Mouse (Mus musculus) hindbrain, embryonic 12.5 days (tissue): ENCODE data around the gene Naglu. TPM values are rescaled to one million over a fixed set of nuclear protein-coding genes. Genes with fewer than 3 reads are reported as not detected.

Experiments used
- ATAC-seq: fragments of 200-750 bp; cut with Nextera tagmentation; 2 replicates; pipeline ENCODE4 v1.8.0; 2017; ENCODE audit warnings: moderate TSS enrichment; ENCODE audit not compliant: low FRiP score
- H3K27ac ChIP-seq: fragments of 300-500 bp; sonication (generic); 2 replicates; pipeline ENCODE4 v1.5.1; 2016; ENCODE audit warnings: mild to moderate bottlenecking
- H3K27me3 ChIP-seq: fragments of 300-500 bp; sonication (generic); 2 replicates; pipeline ENCODE4 v1.6.1; 2016; ENCODE audit warnings: mild to moderate bottlenecking
- H3K36me3 ChIP-seq: fragments of 300-500 bp; sonication (generic); 2 replicates; pipeline ENCODE4 v1.6.1; 2016; ENCODE audit warnings: mild to moderate bottlenecking
- H3K4me1 ChIP-seq: fragments of 300-500 bp; sonication (generic); 2 replicates; pipeline ENCODE4 v1.6.1; 2016
- H3K4me2 ChIP-seq: fragments of 300-500 bp; sonication (generic); replicated peaks from 2 replicates; pipeline ENCODE4 v1.6.1; 2016; ENCODE audit warnings: mild to moderate bottlenecking
- H3K4me3 ChIP-seq: fragments of 300-500 bp; sonication (generic); 2 replicates; pipeline ENCODE4 v1.5.1; 2016; ENCODE audit warnings: mild to moderate bottlenecking
- H3K9ac ChIP-seq: fragments of 300-500 bp; sonication (generic); 2 replicates; pipeline ENCODE4 v1.6.1; 2016; ENCODE audit warnings: mild to moderate bottlenecking, moderate library complexity
- H3K9me3 ChIP-seq: fragments of 300-500 bp; sonication (generic); replicated peaks from 2 replicates; pipeline ENCODE4 v1.6.1; 2016; ENCODE audit warnings: mild to moderate bottlenecking
- WGBS: fragments of 180-500 bp; shearing (Covaris S2); methylation state at CpG from one replicate; pipeline ENCODE4 v1.1.7; 2016; 5-methylcytosine and 5-hydroxymethylcytosine counted together
- polyA plus RNA-seq: library from polyadenylated mRNA; unstranded; fragments of >200 nt; fragmentation: Nextera tagmentation; extraction: Ambion mirVana; gene quantifications from 2 replicates; pipeline ENCODE4 v1.2.1, GENCODE M21; 2016

Gene Naglu
- polyA plus RNA-seq, 1 experiment from 2014 or later, result 13.3 TPM

GRCm38 (mm10) chr11:101078121-101078520, 8.3 kb downstream of the Naglu start, which contains the start of gene Hsd17b1:
Gene Hsd17b1, plus strand, starts transcription at chr11:101078411.
- Histone ChIP-seq H3K4me3 (no peak within 1 kb of the TSS), H3K36me3 (peaks cover 5% of the 10 kb centered on the region; the same call in 1 of the 2 replicates), H3K4me2 (no peak within 1 kb of the TSS), H3K4me1 (peaks cover 13% of the 10 kb centered on the region), H3K9me3 (no peaks in the 10 kb centered on the region), H3K27me3 (peaks cover 53% of the 10 kb centered on the region), H3K9ac (no peak within 1 kb of the TSS), H3K27ac (no peak within 1 kb of the TSS)
- ATAC-seq, result no peak
- WGBS, result 74% methylated on average over 9 of the region's 9 CpGs

- Histone ChIP-seq H3K27ac (no peak overlapping the region), H3K4me1 (peaks cover 23% of the 10 kb centered on the region), H3K9ac (no peak overlapping the region), H3K36me3 (peaks cover 9% of the 10 kb centered on the region; the same call in 1 of the 2 replicates), H3K4me3 (peak overlapping the region; percentile 11; the same call in 1 of the 2 replicates), H3K4me2 (peak overlapping the region; percentile 24; the same call in 1 of the 2 replicates), H3K9me3 (no peaks in the 10 kb centered on the region), H3K27me3 (peaks cover 53% of the 10 kb centered on the region)
- 4% methylated on average over 27 of the region's 27 CpGs for WGBS
- ATAC-seq, result no peak
These were observed 9.9 kb downstream of the Naglu start for GRCm38 (mm10) chr11:101079746-101080145.

GRCm38 (mm10) chr11:101080421-101080820, 10.6 kb downstream of the Naglu start:
- no peak for ATAC-seq
- no peak overlapping the region for H3K27ac ChIP-seq
- no peak overlapping the region for H3K4me3 ChIP-seq
- peaks cover 13% of the 10 kb centered on the region for H3K36me3 ChIP-seq
- H3K4me1 ChIP-seq, result peaks cover 23% of the 10 kb centered on the region
- H3K27me3 ChIP-seq, result peaks cover 53% of the 10 kb centered on the region
- H3K4me2 ChIP-seq, result no peak overlapping the region
- WGBS, result 65% methylated on average over 5 of the region's 5 CpGs
- no peaks in the 10 kb centered on the region for H3K9me3 ChIP-seq
- H3K9ac ChIP-seq, result no peak overlapping the region

DNA sequence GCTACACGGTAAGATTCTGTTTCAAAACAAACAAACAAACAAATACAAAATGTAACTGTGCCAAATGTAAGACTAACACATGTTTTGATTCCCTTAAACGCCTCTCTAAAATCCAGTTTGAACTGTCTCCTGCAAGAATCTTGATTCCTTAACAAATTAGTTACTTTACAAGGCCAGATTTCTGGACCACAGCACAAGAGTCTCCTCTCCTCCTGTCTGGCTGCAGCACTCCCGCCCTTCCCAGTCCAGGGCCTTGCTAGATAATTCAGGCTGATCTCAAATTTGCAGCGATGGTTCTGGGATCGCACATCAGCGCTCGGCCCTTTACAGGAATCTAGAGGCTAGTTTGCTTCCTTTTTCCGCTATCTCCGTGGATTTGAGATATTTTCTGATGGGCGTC, 11.8 kb downstream of the Naglu start:
- H3K27ac ChIP-seq, result peak overlapping the region; percentile 85; the same call in 1 of the 2 replicates
- no peak for ATAC-seq
- peaks cover 48% of the 10 kb centered on the region for H3K27me3 ChIP-seq

DNA sequence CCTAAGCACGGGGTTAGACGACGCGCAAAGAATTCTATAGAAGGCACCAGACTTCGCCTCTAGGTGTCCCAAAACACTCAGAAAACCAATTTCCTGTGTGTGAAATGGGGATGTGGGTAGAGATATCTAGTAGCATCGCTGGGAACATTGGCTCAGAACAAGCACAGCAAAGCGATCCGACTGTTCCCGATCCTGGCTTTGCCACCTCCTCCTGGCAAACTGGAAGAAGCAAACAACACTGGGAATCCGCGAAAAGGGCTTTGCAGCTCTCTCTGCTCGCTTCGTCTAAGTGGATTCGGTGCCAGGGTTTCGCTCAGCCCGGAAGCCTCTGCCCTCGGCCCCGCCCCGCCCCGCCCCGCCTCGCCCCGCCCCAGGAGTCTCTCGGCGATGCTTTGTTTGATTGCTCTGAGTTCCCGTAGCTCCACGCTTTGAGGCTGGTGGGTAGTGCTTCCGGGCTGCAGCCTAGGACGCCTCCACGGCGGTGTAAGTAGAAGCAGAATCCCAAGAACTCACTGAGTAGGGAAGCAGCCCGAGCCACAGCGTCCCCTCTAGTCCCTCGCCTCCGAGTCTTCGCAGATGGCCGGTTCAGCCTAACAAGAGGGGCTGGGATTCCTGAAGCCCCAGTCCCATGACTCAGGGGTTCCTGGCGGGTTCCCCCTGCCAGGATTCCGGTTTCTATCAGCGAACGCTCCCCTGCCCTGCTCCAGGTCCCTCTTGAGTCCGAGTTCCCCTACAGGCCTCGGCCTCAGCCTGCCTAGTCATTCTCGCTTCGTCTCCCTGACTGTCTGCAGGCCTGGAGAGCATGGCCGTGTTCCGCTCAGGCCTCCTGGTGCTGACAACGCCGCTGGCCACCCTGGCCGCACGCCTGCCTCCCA, 12.6 kb downstream of the Naglu start, which contains the start of gene Coasy:
Gene Coasy, plus strand, starts transcription at position 358 of the 875 bp plus-strand sequence.
- Histone ChIP-seq H3K4me1 (peaks cover 36% of the 10 kb centered on the region), H3K27ac (peak within 1 kb of the TSS; percentile 85), H3K4me3 (peak within 1 kb of the TSS; percentile 70), H3K27me3 (peaks cover 41% of the 10 kb centered on the region), H3K36me3 (peaks cover 13% of the 10 kb centered on the region), H3K9ac (peak within 1 kb of the TSS; percentile 89), H3K4me2 (peak within 1 kb of the TSS; percentile 97), H3K9me3 (no peaks in the 10 kb centered on the region)
- under 1% methylated on average over 50 of the region's 51 CpGs for WGBS
- ATAC-seq, result peak; percentile 87

More for the DNA sequence above, 11.8 kb downstream of the Naglu start:
- Histone ChIP-seq H3K36me3 (peaks cover 17% of the 10 kb centered on the region), H3K9ac (peak overlapping the region; percentile 89), H3K4me3 (peak overlapping the region; percentile 70), H3K4me1 (peaks cover 33% of the 10 kb centered on the region), H3K9me3 (no peaks in the 10 kb centered on the region), H3K4me2 (peak overlapping the region; percentile 97)
- WGBS, result 7% methylated on average over 10 of the region's 10 CpGs

DNA sequence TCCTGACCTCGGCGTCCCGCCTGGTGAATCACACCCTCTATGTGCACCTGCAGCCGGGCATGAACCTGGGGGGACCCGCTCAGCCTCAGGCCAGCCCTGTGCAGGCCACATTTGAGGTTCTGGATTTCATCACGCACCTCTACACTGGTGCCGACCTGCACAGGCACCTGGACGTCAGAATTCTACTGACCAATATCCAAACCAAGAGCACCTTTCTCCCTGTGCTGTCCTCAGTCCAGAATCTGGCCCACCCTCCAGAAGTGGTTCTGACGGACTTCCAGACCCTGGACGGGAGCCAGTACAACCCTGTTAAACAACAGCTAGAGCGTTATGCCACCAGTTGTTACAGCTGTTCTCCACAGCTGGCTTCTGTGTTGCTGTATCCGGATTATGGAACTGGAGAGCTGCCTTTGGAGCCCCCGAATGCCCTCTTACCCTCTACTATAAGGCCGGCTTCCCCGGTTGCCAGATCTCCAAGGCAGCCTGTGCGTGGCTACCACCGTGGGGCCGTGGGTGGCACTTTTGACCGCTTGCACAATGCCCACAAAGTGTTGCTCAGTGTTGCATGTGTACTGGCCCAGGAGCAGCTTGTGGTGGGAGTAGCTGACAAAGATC, 13.4 kb downstream of the Naglu start:
- H3K4me3 ChIP-seq, result peak overlapping the region; percentile 70
- no peaks in the 10 kb centered on the region for H3K9me3 ChIP-seq
- H3K27me3 ChIP-seq, result peaks cover 33% of the 10 kb centered on the region
- H3K36me3 ChIP-seq, result peaks cover 13% of the 10 kb centered on the region
- peak overlapping the region; percentile 97 for H3K4me2 ChIP-seq
- ATAC-seq, result peak; percentile 18
- H3K4me1 ChIP-seq, result peaks cover 43% of the 10 kb centered on the region
- 32% methylated on average over 19 of the region's 19 CpGs for WGBS
- H3K27ac ChIP-seq, result peak overlapping the region; percentile 85
- H3K9ac ChIP-seq, result peak overlapping the region; percentile 89

DNA sequence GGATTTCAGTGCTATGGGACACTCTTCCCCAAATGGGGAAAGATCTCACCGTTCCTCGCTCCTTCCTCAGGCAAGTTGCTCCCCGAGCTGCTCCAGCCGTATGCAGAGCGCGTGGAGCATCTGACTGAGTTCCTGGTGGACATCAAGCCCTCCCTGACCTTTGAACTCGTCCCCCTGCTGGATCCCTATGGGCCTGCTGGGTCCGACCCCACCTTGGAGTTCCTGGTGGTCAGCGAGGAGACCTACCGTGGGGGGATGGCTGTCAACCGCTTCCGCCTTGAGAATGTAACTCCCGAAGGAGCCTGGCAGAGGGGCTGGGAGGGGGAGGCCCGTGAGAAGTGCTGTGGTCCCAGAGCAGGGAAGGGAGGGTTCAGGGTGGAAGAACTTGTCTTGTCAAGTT, 14.4 kb downstream of the Naglu start:
- peaks cover 20% of the 10 kb centered on the region for H3K36me3 ChIP-seq
- ATAC-seq, result no peak
- H3K27ac ChIP-seq, result no peak overlapping the region
- peaks cover 45% of the 10 kb centered on the region for H3K4me1 ChIP-seq
- no peak overlapping the region for H3K4me3 ChIP-seq
- 81% methylated on average over 14 of the region's 14 CpGs for WGBS
- no peaks in the 10 kb centered on the region for H3K9me3 ChIP-seq
- H3K4me2 ChIP-seq, result no peak overlapping the region
- peaks cover 23% of the 10 kb centered on the region for H3K27me3 ChIP-seq
- H3K9ac ChIP-seq, result 0 out of 2 replicates have a peak overlapping the region, but pooled peaks have one; percentile 25

DNA sequence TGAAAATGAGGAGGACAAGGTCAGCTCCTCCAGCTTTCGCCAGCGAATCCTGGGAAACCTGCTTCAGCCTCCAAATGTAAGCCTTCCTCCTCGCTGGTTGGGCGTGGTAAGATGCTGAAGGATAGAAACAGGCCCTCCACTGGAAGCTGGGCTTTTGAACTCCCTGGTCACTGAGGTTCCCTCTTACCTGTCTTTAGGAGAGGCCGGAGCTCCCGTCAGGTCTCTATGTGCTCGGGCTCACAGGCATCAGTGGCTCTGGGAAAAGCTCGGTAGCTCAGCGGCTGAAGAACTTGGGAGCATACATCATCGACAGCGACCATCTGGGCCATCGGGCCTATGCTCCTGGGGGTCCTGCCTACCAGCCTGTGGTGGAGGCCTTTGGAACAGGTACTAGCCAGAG, 15.0 kb downstream of the Naglu start:
- Histone ChIP-seq H3K9ac (no peak overlapping the region), H3K4me2 (no peak overlapping the region), H3K36me3 (peaks cover 26% of the 10 kb centered on the region), H3K9me3 (no peaks in the 10 kb centered on the region), H3K27me3 (peaks cover 17% of the 10 kb centered on the region), H3K4me1 (peaks cover 45% of the 10 kb centered on the region), H3K4me3 (no peak overlapping the region), H3K27ac (no peak overlapping the region)
- 90% methylated on average over 12 of the region's 12 CpGs for WGBS
- no peak for ATAC-seq

- WGBS, result 95% methylated on average over 18 of the region's 18 CpGs
- peaks cover 45% of the 10 kb centered on the region for H3K4me1 ChIP-seq
- peaks cover 7% of the 10 kb centered on the region for H3K27me3 ChIP-seq
- no peak overlapping the region for H3K4me3 ChIP-seq
- ATAC-seq, result no peak
- H3K4me2 ChIP-seq, result peak overlapping the region; percentile 96; the same call in 1 of the 2 replicates
- no peaks in the 10 kb centered on the region for H3K9me3 ChIP-seq
- no peak overlapping the region for H3K27ac ChIP-seq
- peaks cover 35% of the 10 kb centered on the region for H3K36me3 ChIP-seq
- H3K9ac ChIP-seq, result 0 out of 2 replicates have a peak overlapping the region, but pooled peaks have one; percentile 93
These were observed 16.0 kb downstream of the Naglu start for GRCm38 (mm10) chr11:101085617-101086322.

DNA sequence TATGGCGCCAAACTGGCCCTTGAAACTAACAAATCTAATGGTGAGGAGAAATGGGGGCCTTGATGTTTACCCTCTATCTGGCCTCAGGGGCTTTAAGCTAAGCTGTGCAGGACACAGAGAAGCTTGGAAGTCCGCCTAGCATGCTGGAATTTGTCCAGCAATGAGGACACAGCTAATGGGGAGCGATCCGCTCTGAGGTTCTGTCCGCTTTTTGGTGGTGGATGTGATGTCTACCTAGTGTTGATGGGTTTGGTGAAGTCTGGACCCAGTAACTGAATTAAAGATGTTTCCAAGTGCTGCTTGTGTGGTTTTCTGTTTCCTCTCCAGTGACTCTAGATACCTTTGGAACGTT, 16.5 kb downstream of the Naglu start:
- H3K9ac ChIP-seq, result peak overlapping the region; percentile 93
- ATAC-seq, result no peak
- H3K36me3 ChIP-seq, result peaks cover 41% of the 10 kb centered on the region
- peaks cover 2% of the 10 kb centered on the region; the same call in 1 of the 2 replicates for H3K27me3 ChIP-seq
- H3K9me3 ChIP-seq, result no peaks in the 10 kb centered on the region
- H3K4me1 ChIP-seq, result peaks cover 45% of the 10 kb centered on the region
- H3K27ac ChIP-seq, result peak overlapping the region; percentile 87
- peak overlapping the region; percentile 74 for H3K4me3 ChIP-seq
- WGBS, result 84% methylated on average over 6 of the region's 6 CpGs
- peak overlapping the region; percentile 96 for H3K4me2 ChIP-seq

- ATAC-seq, result peak; percentile 84
- Histone ChIP-seq H3K4me2 (peak within 1 kb of the TSS; percentile 96), H3K4me3 (peak within 1 kb of the TSS; percentile 74), H3K4me1 (peaks cover 38% of the 10 kb centered on the region), H3K9ac (peak within 1 kb of the TSS; percentile 93), H3K27ac (peak within 1 kb of the TSS; percentile 87), H3K9me3 (no peaks in the 10 kb centered on the region), H3K36me3 (peaks cover 48% of the 10 kb centered on the region), H3K27me3 (no peaks in the 10 kb centered on the region)
- 1% methylated on average over 52 of the region's 52 CpGs for WGBS
These were observed 17.2 kb downstream of the Naglu start, which contains the start of gene Mlx for GRCm38 (mm10) chr11:101086756-101087681. Gene Mlx, plus strand, starts transcription at chr11:101087277.
